Mouse (Mus musculus): ENCODE data around the gene Adamts17. TPM values are rescaled to one million over a fixed set of nuclear protein-coding genes. Genes with fewer than 3 reads are reported as not detected.

Adamts17 gene
- polyA plus RNA-seq, 1 experiment from 2014 or later = 4.6 TPM

- no peak overlapping the region for H3K9ac ChIP-seq (ENCODE audit: low read length)
- no peaks in the 10 kb centered on the region for H3K4me1 ChIP-seq (ENCODE audit: control insufficient read depth in 2 of 2, insufficient read depth in 2 of 2, low read length in 2 of 2)
- no peaks in the 10 kb centered on the region for H3K9me3 ChIP-seq (ENCODE audit: control insufficient read depth, low read length)
- 70% methylated on average over 6 of the region's 6 CpGs for WGBS
- no peaks in the 10 kb centered on the region for H3K27me3 ChIP-seq (ENCODE audit: control insufficient read depth, insufficient read depth, low read length)
- ATAC-seq (ENCODE audit: insufficient number of reproducible peaks, insufficient read depth, low FRiP score, low read depth) = no peak
- no peak overlapping the region for H3K27ac ChIP-seq (replicated peaks in 1 of 2; ENCODE audit: control insufficient read depth in 1 of 2, insufficient read depth in 1 of 2, low read depth in 2 of 2, low read length in 2 of 2)
- no peak overlapping the region for H3K4me3 ChIP-seq (ENCODE audit: control insufficient read depth in 1 of 2, insufficient read depth in 1 of 2, low read depth in 1 of 2, low read length in 2 of 2)
- H3K4me2 ChIP-seq (ENCODE audit: low read length) = no peak overlapping the region
- no peaks in the 10 kb centered on the region for H3K36me3 ChIP-seq (ENCODE audit: control insufficient read depth, insufficient read depth, low read length)
Measured at GRCm38 (mm10) chr7:66815526-66815925, 24.0 kb upstream of the Adamts17 start.

GRCm38 (mm10) chr7:66820034-66820433 lies 19.5 kb upstream of the Adamts17 start:
- Histone ChIP-seq H3K4me3 (ENCODE audit: control insufficient read depth in 1 of 2, insufficient read depth in 1 of 2, low read depth in 1 of 2, low read length in 2 of 2) (no peak overlapping the region), H3K36me3 (ENCODE audit: control insufficient read depth, insufficient read depth, low read length) (no peaks in the 10 kb centered on the region), H3K9me3 (ENCODE audit: control insufficient read depth, low read length) (no peaks in the 10 kb centered on the region), H3K9ac (ENCODE audit: low read length) (no peak overlapping the region), H3K4me1 (ENCODE audit: control insufficient read depth in 2 of 2, insufficient read depth in 2 of 2, low read length in 2 of 2) (no peaks in the 10 kb centered on the region), H3K27ac (replicated peaks in 1 of 2; ENCODE audit: control insufficient read depth in 1 of 2, insufficient read depth in 1 of 2, low read depth in 2 of 2, low read length in 2 of 2) (no peak overlapping the region), H3K4me2 (ENCODE audit: low read length) (no peak overlapping the region), H3K27me3 (ENCODE audit: control insufficient read depth, insufficient read depth, low read length) (no peaks in the 10 kb centered on the region)
- 32% methylated on average over 6 of the region's 6 CpGs for WGBS
- no peak for ATAC-seq (ENCODE audit: insufficient number of reproducible peaks, insufficient read depth, low FRiP score, low read depth)

GRCm38 (mm10) chr7:66830803-66831202 lies 8.7 kb upstream of the Adamts17 start:
- Histone ChIP-seq H3K27ac (replicated peaks in 1 of 2; ENCODE audit: control insufficient read depth in 1 of 2, insufficient read depth in 1 of 2, low read depth in 2 of 2, low read length in 2 of 2) (peak overlapping the region; percentile 77 to 80), H3K9ac (ENCODE audit: low read length) (no peak overlapping the region), H3K36me3 (ENCODE audit: control insufficient read depth, insufficient read depth, low read length) (no peaks in the 10 kb centered on the region), H3K27me3 (ENCODE audit: control insufficient read depth, insufficient read depth, low read length) (no peaks in the 10 kb centered on the region), H3K9me3 (ENCODE audit: control insufficient read depth, low read length) (no peaks in the 10 kb centered on the region), H3K4me3 (ENCODE audit: control insufficient read depth in 1 of 2, insufficient read depth in 1 of 2, low read depth in 1 of 2, low read length in 2 of 2) (peak overlapping the region in 1 of 2 experiments; percentile 7; a peak in 1 of 4 replicates), H3K4me2 (ENCODE audit: low read length) (peak overlapping the region; percentile 57), H3K4me1 (ENCODE audit: control insufficient read depth in 2 of 2, insufficient read depth in 2 of 2, low read length in 2 of 2) (peaks cover 39 to 50% of the 10 kb centered on the region in 2 experiments)
- WGBS = 13% methylated on average over 5 of the region's 5 CpGs
- no peak for ATAC-seq (ENCODE audit: insufficient number of reproducible peaks, insufficient read depth, low FRiP score, low read depth)

GRCm38 (mm10) chr7:66831295-66831694 lies 8.2 kb upstream of the Adamts17 start:
- Histone ChIP-seq H3K4me1 (ENCODE audit: control insufficient read depth in 2 of 2, insufficient read depth in 2 of 2, low read length in 2 of 2) (peaks cover 39 to 50% of the 10 kb centered on the region in 2 experiments), H3K4me3 (ENCODE audit: control insufficient read depth in 1 of 2, insufficient read depth in 1 of 2, low read depth in 1 of 2, low read length in 2 of 2) (peak overlapping the region in 1 of 2 experiments; percentile 7; a peak in 1 of 4 replicates)
- ATAC-seq (ENCODE audit: insufficient number of reproducible peaks, insufficient read depth, low FRiP score, low read depth) = no peak

GRCm38 (mm10) chr7:66840008-66840719 lies 629 bp downstream of the Adamts17 start:
- ATAC-seq (ENCODE audit: insufficient number of reproducible peaks, insufficient read depth, low FRiP score, low read depth) = peak; percentile 37

More at GRCm38 (mm10) chr7:66831295-66831694, 8.2 kb upstream of the Adamts17 start:
- Histone ChIP-seq H3K9me3 (ENCODE audit: control insufficient read depth, low read length) (no peaks in the 10 kb centered on the region), H3K27ac (replicated peaks in 1 of 2; ENCODE audit: control insufficient read depth in 1 of 2, insufficient read depth in 1 of 2, low read depth in 2 of 2, low read length in 2 of 2) (peak overlapping the region; percentile 77 to 80), H3K27me3 (ENCODE audit: control insufficient read depth, insufficient read depth, low read length) (no peaks in the 10 kb centered on the region), H3K4me2 (ENCODE audit: low read length) (peak overlapping the region; percentile 57), H3K36me3 (ENCODE audit: control insufficient read depth, insufficient read depth, low read length) (no peaks in the 10 kb centered on the region), H3K9ac (ENCODE audit: low read length) (no peak overlapping the region)
- WGBS = 1% methylated on average over 5 of the region's 5 CpGs

GRCm38 (mm10) chr7:66841165-66841564 lies 1.6 kb downstream of the Adamts17 start:
- Histone ChIP-seq H3K9me3 (ENCODE audit: control insufficient read depth, low read length) (no peaks in the 10 kb centered on the region), H3K4me3 (ENCODE audit: control insufficient read depth in 1 of 2, insufficient read depth in 1 of 2, low read depth in 1 of 2, low read length in 2 of 2) (no peak overlapping the region; a peak in 1 of 4 replicates), H3K27me3 (ENCODE audit: control insufficient read depth, insufficient read depth, low read length) (peaks cover 4% of the 10 kb centered on the region; the same call in 1 of the 2 replicates), H3K9ac (ENCODE audit: low read length) (no peak overlapping the region), H3K4me1 (ENCODE audit: control insufficient read depth in 2 of 2, insufficient read depth in 2 of 2, low read length in 2 of 2) (peaks cover 0 to 3% of the 10 kb centered on the region in 2 experiments; a peak in 1 of 4 replicates), H3K27ac (replicated peaks in 1 of 2; ENCODE audit: control insufficient read depth in 1 of 2, insufficient read depth in 1 of 2, low read depth in 2 of 2, low read length in 2 of 2) (no peak overlapping the region), H3K36me3 (ENCODE audit: control insufficient read depth, insufficient read depth, low read length) (no peaks in the 10 kb centered on the region), H3K4me2 (ENCODE audit: low read length) (peak overlapping the region; percentile 99)
- ATAC-seq (ENCODE audit: insufficient number of reproducible peaks, insufficient read depth, low FRiP score, low read depth) = no peak
- 88% methylated on average over 7 of the region's 7 CpGs for WGBS

More at GRCm38 (mm10) chr7:66840008-66840719, 629 bp downstream of the Adamts17 start:
- Histone ChIP-seq H3K9me3 (ENCODE audit: control insufficient read depth, low read length) (no peaks in the 10 kb centered on the region), H3K4me3 (ENCODE audit: control insufficient read depth in 1 of 2, insufficient read depth in 1 of 2, low read depth in 1 of 2, low read length in 2 of 2) (peak overlapping the region; percentile 60 to 67), H3K36me3 (ENCODE audit: control insufficient read depth, insufficient read depth, low read length) (no peaks in the 10 kb centered on the region), H3K4me1 (ENCODE audit: control insufficient read depth in 2 of 2, insufficient read depth in 2 of 2, low read length in 2 of 2) (peaks cover 2 to 6% of the 10 kb centered on the region in 2 experiments; a peak in 3 of 4 replicates), H3K27ac (replicated peaks in 1 of 2; ENCODE audit: control insufficient read depth in 1 of 2, insufficient read depth in 1 of 2, low read depth in 2 of 2, low read length in 2 of 2) (peak overlapping the region in 1 of 2 experiments; percentile 21; a peak in 2 of 4 replicates), H3K4me2 (ENCODE audit: low read length) (peak overlapping the region; percentile 99), H3K9ac (ENCODE audit: low read length) (peak overlapping the region; percentile 76), H3K27me3 (ENCODE audit: control insufficient read depth, insufficient read depth, low read length) (peaks cover 4% of the 10 kb centered on the region; the same call in 1 of the 2 replicates)
- under 1% methylated on average over 60 of the region's 76 CpGs for WGBS

- 48% methylated on average over 10 of the region's 10 CpGs for WGBS
- Histone ChIP-seq H3K9ac (ENCODE audit: low read length) (no peak overlapping the region), H3K27me3 (ENCODE audit: control insufficient read depth, insufficient read depth, low read length) (peaks cover 4% of the 10 kb centered on the region; the same call in 1 of the 2 replicates), H3K4me3 (ENCODE audit: control insufficient read depth in 1 of 2, insufficient read depth in 1 of 2, low read depth in 1 of 2, low read length in 2 of 2) (no peak overlapping the region), H3K27ac (replicated peaks in 1 of 2; ENCODE audit: control insufficient read depth in 1 of 2, insufficient read depth in 1 of 2, low read depth in 2 of 2, low read length in 2 of 2) (no peak overlapping the region), H3K4me2 (ENCODE audit: low read length) (no peak overlapping the region), H3K4me1 (ENCODE audit: control insufficient read depth in 2 of 2, insufficient read depth in 2 of 2, low read length in 2 of 2) (peaks cover 0 to 3% of the 10 kb centered on the region in 2 experiments; a peak in 1 of 4 replicates), H3K36me3 (ENCODE audit: control insufficient read depth, insufficient read depth, low read length) (no peaks in the 10 kb centered on the region), H3K9me3 (ENCODE audit: control insufficient read depth, low read length) (no peaks in the 10 kb centered on the region)
- no peak for ATAC-seq (ENCODE audit: insufficient number of reproducible peaks, insufficient read depth, low FRiP score, low read depth)
Measured at GRCm38 (mm10) chr7:66842021-66842420, 2.5 kb downstream of the Adamts17 start.
